ENCODE assay signal across 8 mouse cellular contexts in the genomic region with DNA sequence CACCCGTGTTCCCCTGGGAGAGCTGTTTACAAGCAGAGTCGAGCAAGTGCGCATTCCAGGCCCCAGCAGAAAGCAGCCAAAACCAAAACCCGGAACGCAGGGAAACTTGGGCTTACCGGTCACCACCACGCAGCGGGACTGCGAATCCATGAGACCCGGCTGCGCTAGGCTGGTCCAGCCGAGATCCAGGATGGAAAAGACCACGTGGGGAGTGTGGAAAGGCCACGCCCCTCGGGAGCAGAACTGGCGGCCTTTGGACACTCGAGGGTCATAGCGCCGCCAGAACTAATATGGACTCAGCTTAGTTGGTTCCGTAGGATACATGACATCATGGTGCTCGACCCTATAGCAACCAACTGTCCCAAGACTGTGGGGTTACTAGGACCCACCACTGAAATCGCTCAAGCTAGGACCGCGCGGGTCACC. TPM values are rescaled to one million over a fixed set of nuclear protein-coding genes. Genes with fewer than 3 reads are reported as not detected.
DNase-seq lines count a peak whose midpoint lies in the region; ATAC-seq and TF ChIP-seq lines count a peak whose summit lies in the region.

Gene Pgpep1l (minus strand): TSS at position 206 of the 426 bp plus-strand sequence.

- whole genome bisulfite sequencing in hindbrain, embryonic 10.5 days: 5% methylated on average over 25 of the region's 25 CpGs
- WGBS in midbrain, embryonic 10.5 days: 7% methylated on average over 25 of the region's 25 CpGs
- 10% methylated on average over 25 of the region's 25 CpGs for WGBS in stomach, postnatal 0 days

- peaks cover 25% of the 10 kb centered on the region for H3K4me1 ChIP-seq in hindbrain, embryonic 10.5 days (replicated peaks)
- peaks cover 14% of the 10 kb centered on the region for H3K4me1 ChIP-seq in midbrain, embryonic 10.5 days
- 0 out of 2 replicates have a peak, but pooled peaks cover 3% of the 10 kb centered on the region for H3K4me1 ChIP-seq in stomach, postnatal 0 days (replicated peaks; ENCODE audit: control insufficient read depth, insufficient read depth)

- TF ChIP-seq CTCF in stomach, postnatal 0 days (IDR thresholded peaks at IDR 0.05; ENCODE audit: low read depth): no peak

- 0 out of 2 replicates have a peak within 1 kb of the TSS, but pooled peaks have one; percentile 18 for H3K27ac ChIP-seq in hindbrain, embryonic 10.5 days
- no peak within 1 kb of the TSS for H3K27ac ChIP-seq in midbrain, embryonic 10.5 days (replicated peaks)
- H3K27ac ChIP-seq in stomach, postnatal 0 days (replicated peaks): no peak within 1 kb of the TSS

- H3K9ac ChIP-seq in stomach, postnatal 0 days (ENCODE audit: low read length): peak within 1 kb of the TSS; percentile 38; the same call in 1 of the 2 replicates

- peak within 1 kb of the TSS; percentile 46 for H3K4me3 ChIP-seq in hindbrain, embryonic 10.5 days
- peak within 1 kb of the TSS; percentile 48 for H3K4me3 ChIP-seq in midbrain, embryonic 10.5 days
- peak within 1 kb of the TSS; percentile 25 for H3K4me3 ChIP-seq in stomach, postnatal 0 days (ENCODE audit: low read depth, low read length)

- DNase-seq in adrenal gland, adult (ENCODE audit: inconsistent age in 2 of 2, low spot score in 1 of 2): peak; percentile 30 to 71
- no peak for DNase-seq in adrenal gland, postnatal 4 days (ENCODE audit: low spot score in 2 of 2)
- DNase-seq in adrenal gland, adult 8-10 months: peak; percentile 12
- DNase-seq in forelimb bud, embryonic 11.5 days (ENCODE audit: low read depth, low spot score): peak; percentile 90
- DNase-seq in hindbrain, embryonic 10.5 days (ENCODE audit: low spot score): peak; percentile 44
- DNase-seq in layer of hippocampus, postnatal 14 days (ENCODE audit: low spot score in 2 of 2): peak; percentile 21 to 29
- peak; percentile 45 for DNase-seq in midbrain, embryonic 10.5 days (ENCODE audit: low spot score)
- DNase-seq in stomach, postnatal 0 days (ENCODE audit: low spot score): peak; percentile 38

- no peaks in the 10 kb centered on the region for H3K36me3 ChIP-seq in hindbrain, embryonic 10.5 days
- no peaks in the 10 kb centered on the region for H3K36me3 ChIP-seq in midbrain, embryonic 10.5 days
- H3K36me3 ChIP-seq in stomach, postnatal 0 days (ENCODE audit: control insufficient read depth, insufficient read depth, low read length): no peaks in the 10 kb centered on the region

- peaks cover 27% of the 10 kb centered on the region for H3K27me3 ChIP-seq in hindbrain, embryonic 10.5 days (ENCODE audit: insufficient read depth, poor library complexity, severe bottlenecking)
- H3K27me3 ChIP-seq in midbrain, embryonic 10.5 days (ENCODE audit: low read depth, poor library complexity, severe bottlenecking): peaks cover 29% of the 10 kb centered on the region
- H3K27me3 ChIP-seq in stomach, postnatal 0 days (ENCODE audit: control insufficient read depth, insufficient read depth, low read length): no peaks in the 10 kb centered on the region; the same call in 1 of the 2 replicates

- ATAC-seq in stomach, postnatal 0 days (ENCODE audit: low FRiP score, low TSS enrichment): peak; percentile 57; the same call in 1 of the 2 replicates

- no peaks in the 10 kb centered on the region for H3K9me3 ChIP-seq in hindbrain, embryonic 10.5 days
- H3K9me3 ChIP-seq in midbrain, embryonic 10.5 days (replicated peaks): no peaks in the 10 kb centered on the region
- no peaks in the 10 kb centered on the region for H3K9me3 ChIP-seq in stomach, postnatal 0 days (ENCODE audit: control insufficient read depth, low read length)

- peak within 1 kb of the TSS; percentile 48 for H3K4me2 ChIP-seq in stomach, postnatal 0 days (replicated peaks; ENCODE audit: low read depth)

- no peak for TF ChIP-seq EP300 in stomach, postnatal 0 days (optimal IDR thresholded peaks at IDR 0.05)

RNA-seq across cellular contexts. Expression of gene Pgpep1l, which starts in this region (rescaled TPM):
- total RNA-seq in adrenal gland, postnatal 4 days (2021): under 1 TPM in 1 of 2 experiments, not detected in 1; 0.65 TPM
- total RNA-seq in adrenal gland, adult 8-10 months (2022): under 1 TPM in 1 of 4 experiments, not detected in 3; 0.59 TPM
- not detected in 2 replicates for polyA plus RNA-seq in hindbrain, embryonic 10.5 days (2016; fragmentation: Nextera tagmentation; extraction: Ambion mirVana)
- 1 to 10 TPM; 1.4 to 1.7 TPM for total RNA-seq in layer of hippocampus, postnatal 14 days (2021)
- not detected in 2 replicates for polyA plus RNA-seq in midbrain, embryonic 10.5 days (2016; fragmentation: Nextera tagmentation; extraction: Ambion mirVana)
- polyA plus RNA-seq in stomach, postnatal 0 days (2015; fragmentation: Nextera tagmentation; extraction: Ambion mirVana): not detected in 2 replicates

Comparison
In these comparisons a context has a peak if more than half of its experiments do, and no peak if none do; other contexts are left out.
1. DNase-seq: peak in adrenal gland, adult (2 of 2), forelimb bud, embryonic 11.5 days (single experiment) and layer of hippocampus, postnatal 14 days (2 of 2); none in adrenal gland, postnatal 4 days (0 of 2).
2. Peak in DNase-seq in adrenal gland, adult 8-10 months; RNA of the gene not detected or under 1 TPM.
3. Peak in DNase-seq, H3K4me3 ChIP-seq and H3K27ac ChIP-seq in hindbrain, embryonic 10.5 days; RNA of the gene not detected or under 1 TPM.
4. Peak in DNase-seq and H3K4me3 ChIP-seq in midbrain, embryonic 10.5 days; RNA of the gene not detected or under 1 TPM.
5. Peak in DNase-seq, ATAC-seq, H3K4me3 ChIP-seq, H3K9ac ChIP-seq and H3K4me2 ChIP-seq in stomach, postnatal 0 days; RNA of the gene not detected or under 1 TPM.
6. Peak in every context shown above with its lines, with median percentiles within 50 percentile points of each other: H3K4me3 ChIP-seq.